Mouse (Mus musculus): ENCODE measurements around the gene Catsper1. TPM values are rescaled to one million over a fixed set of nuclear protein-coding genes. Genes with fewer than 3 reads are reported as not detected.
"Not testable (repeated sequence)": the region's sequence is repeated elsewhere in the genome, so short reads cannot be mapped to it uniquely, and the experiment has no call there.

The Catsper1 gene
- total RNA-seq, 1 experiment from 2014 or later, result not detected

- ATAC-seq (ENCODE audit: extremely low read depth, insufficient number of reproducible peaks, low FRiP score, poor library complexity, severe bottlenecking), result peak; percentile 37; the same call in 1 of the 2 replicates
Observed at GRCm38 (mm10) chr19:5348526-5349501, 13.3 kb downstream of the Catsper1 start.

GRCm38 (mm10) chr19:5349502-5349873, 13.9 kb downstream of the Catsper1 start, which contains the start of gene Cst6:
Cst6 (minus strand) TSS chr19:5349574.
- not testable (repeated sequence) for ATAC-seq (ENCODE audit: extremely low read depth, insufficient number of reproducible peaks, low FRiP score, poor library complexity, severe bottlenecking)

- no peak for ATAC-seq (ENCODE audit: extremely low read depth, insufficient number of reproducible peaks, low FRiP score, poor library complexity, severe bottlenecking)
Observed at GRCm38 (mm10) chr19:5353609-5354008, 18.1 kb downstream of the Catsper1 start.

- no peak for ATAC-seq (ENCODE audit: extremely low read depth, insufficient number of reproducible peaks, low FRiP score, poor library complexity, severe bottlenecking)
Observed at GRCm38 (mm10) chr19:5356080-5356479, 20.5 kb downstream of the Catsper1 start.

DNA sequence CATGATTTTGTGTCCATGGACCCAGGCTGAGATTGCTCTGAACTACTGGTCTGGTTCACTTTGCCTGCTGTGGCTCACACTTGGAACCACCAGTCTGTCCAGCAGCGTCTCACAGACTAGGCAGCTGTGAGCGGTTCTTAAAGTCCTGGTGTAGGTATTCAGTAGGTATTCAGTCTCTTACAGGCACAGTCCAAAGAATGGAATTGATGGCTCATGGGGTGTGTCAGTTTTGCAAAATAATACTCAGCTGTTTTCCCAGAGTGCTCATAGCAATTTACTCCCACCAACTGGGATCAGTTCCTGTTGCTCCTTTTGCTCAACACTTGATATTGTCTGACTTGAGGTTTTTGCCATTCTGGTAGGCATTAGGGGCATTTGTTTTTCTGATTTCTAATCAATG, 26.6 kb downstream of the Catsper1 start:
- ATAC-seq (ENCODE audit: extremely low read depth, insufficient number of reproducible peaks, low FRiP score, poor library complexity, severe bottlenecking), result no peak

DNA sequence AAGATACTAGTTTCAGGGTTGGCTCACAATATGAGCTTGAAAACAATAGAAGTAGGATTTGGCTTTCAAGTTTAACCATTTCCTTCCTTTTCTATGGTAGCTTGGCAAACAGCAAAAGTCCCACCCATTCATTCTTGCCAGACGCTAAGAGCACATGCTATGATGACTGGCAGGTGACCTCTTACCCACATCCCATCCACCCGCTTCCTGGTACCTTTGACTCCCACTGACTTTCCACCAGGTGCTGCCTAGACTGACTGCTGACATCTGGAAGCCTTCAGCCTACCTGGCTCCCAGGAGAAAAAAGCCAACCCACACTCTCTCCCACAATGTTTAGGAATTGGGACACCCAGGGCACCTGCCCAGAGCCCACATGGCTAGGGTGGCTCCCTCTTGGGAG, 28.6 kb downstream of the Catsper1 start:
- ATAC-seq (ENCODE audit: extremely low read depth, insufficient number of reproducible peaks, low FRiP score, poor library complexity, severe bottlenecking), result no peak

GRCm38 (mm10) chr19:5365751-5366150, 30.2 kb downstream of the Catsper1 start:
- no peak for ATAC-seq (ENCODE audit: extremely low read depth, insufficient number of reproducible peaks, low FRiP score, poor library complexity, severe bottlenecking)

DNA sequence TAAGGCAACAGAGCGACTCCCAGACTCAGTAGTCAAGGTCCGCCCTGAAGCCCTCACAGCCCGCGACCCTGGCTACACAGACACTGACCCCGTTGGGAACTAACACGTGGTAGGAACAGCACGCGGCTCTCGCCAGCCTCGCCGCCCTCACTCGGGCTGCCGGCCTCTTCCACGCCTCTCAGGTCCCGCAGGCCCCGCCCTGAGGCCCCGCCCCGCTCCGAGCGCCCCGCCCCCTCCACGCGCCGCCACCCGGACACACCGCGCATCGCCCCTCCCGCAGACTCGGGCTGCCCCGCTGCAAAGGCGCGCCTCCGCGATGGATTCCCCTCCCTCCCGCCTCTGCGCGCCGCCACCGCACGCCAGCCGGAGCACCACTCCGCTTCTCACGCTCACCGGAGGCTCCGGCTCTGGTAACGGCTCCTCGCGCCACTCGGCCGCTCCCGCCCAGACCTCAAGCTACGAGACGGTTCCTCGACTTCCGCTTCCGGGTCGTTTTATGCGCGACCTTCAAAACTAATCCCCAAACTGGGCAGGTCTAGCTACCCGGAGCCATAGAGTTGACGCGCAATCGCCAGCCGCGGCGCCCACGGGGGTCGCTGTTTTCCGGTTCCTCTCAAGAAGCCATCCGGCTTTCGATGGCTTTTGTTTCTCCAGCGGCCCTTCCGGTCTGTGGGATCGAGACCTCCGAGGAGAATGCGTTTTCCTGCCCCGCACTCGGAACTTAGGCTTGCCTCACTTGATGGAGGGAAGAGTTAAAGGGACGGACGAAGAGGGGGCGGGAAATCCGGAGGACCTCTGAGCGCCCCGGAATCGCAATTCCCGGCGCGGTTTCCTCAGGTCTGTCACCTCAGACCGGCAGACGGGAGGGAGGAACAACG, 30.9 kb downstream of the Catsper1 start, which contains the start of gene Eif1ad:
Gene Eif1ad, plus strand, starts transcription at position 567 of the 878 bp plus-strand sequence.
- ATAC-seq (ENCODE audit: extremely low read depth, insufficient number of reproducible peaks, low FRiP score, poor library complexity, severe bottlenecking), result peak; percentile 80

GRCm38 (mm10) chr19:5367053-5367359, 31.5 kb downstream of the Catsper1 start, which contains the start of gene Banf1:
Banf1 (minus strand) TSS chr19:5367168.
- no peak for ATAC-seq (ENCODE audit: extremely low read depth, insufficient number of reproducible peaks, low FRiP score, poor library complexity, severe bottlenecking)

DNA sequence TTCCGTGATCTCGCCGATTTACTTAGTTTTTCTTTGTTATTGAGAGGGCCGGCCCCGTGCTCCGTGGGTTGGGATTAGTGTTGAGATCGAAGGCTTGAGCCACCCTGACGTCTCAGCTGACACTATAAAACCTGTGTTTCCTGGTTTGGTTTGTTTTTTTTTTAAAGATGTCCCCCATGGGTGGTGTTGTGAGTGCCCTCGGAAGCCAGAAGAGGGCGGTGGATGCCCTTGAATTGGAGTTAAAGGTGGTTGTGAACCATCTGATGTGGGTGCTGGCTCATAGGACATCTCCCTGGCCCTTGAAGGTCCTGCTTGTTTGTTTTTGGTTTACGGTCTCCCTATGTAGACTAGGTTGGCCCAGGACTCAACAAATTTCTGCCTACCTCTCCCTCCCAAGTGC, 31.9 kb downstream of the Catsper1 start:
- no peak for ATAC-seq (ENCODE audit: extremely low read depth, insufficient number of reproducible peaks, low FRiP score, poor library complexity, severe bottlenecking)

GRCm38 (mm10) chr19:5370932-5371331, 35.4 kb downstream of the Catsper1 start:
- no peak for ATAC-seq (ENCODE audit: extremely low read depth, insufficient number of reproducible peaks, low FRiP score, poor library complexity, severe bottlenecking)

DNA sequence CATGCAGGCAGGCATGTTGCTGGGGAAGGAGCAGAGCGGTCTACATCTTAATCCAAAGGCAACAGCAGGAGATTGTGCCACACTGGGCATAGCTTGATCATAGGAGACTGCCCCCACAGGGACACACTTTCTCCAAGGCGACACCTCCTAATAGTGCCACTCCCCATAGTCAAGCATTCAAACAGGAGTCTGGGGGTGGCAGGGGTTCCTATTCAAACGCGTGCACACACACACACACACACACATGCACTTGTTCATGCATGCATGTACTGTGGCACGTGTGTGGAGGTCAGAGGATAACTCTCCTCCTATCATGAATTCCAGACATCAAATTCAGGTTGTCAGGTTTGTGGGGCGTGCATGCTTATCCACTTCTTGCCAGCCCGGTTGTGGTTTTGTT, 37.2 kb downstream of the Catsper1 start:
- no peak for ATAC-seq (ENCODE audit: extremely low read depth, insufficient number of reproducible peaks, low FRiP score, poor library complexity, severe bottlenecking)

DNA sequence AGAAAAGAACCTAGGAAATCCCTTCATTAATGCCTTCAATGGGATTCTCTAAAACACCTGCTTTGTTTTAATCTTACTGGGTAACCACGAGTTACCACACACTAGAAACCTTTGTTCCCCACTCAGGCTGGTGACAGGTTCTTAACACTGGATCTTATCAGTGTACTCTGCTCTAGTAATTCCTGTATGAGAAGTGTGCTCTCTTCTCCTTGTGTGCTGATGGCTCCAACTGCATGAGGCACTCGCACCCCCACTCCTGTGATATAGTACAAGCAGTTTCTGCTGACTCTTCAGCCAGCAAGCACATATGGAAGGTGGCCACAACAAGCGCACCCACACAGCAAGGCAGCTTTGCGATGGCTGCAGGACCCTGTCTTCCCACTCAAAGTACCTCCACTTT, 38.6 kb downstream of the Catsper1 start:
- ATAC-seq (ENCODE audit: extremely low read depth, insufficient number of reproducible peaks, low FRiP score, poor library complexity, severe bottlenecking), result no peak

DNA sequence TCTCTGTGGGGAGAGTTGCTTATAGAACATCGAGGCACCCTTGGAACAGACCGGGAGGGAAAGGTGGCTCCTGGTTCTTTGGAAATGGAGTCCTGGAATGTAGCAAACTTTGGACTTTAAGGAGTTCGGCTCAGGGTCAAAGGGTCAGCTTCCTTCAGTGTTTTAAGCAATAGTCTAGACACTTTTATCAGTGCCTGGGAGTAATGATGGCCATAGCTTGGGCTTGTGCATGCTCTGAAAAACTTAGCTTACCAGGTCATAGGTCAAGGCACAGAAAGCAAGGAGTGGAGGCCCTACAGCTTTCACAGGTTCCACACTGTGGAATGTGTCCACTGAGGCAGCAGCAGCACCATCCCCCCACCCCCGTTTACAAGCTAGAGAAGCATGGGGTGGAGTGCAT, 39.2 kb downstream of the Catsper1 start:
- ATAC-seq (ENCODE audit: extremely low read depth, insufficient number of reproducible peaks, low FRiP score, poor library complexity, severe bottlenecking), result no peak

GRCm38 (mm10) chr19:5377446-5377845, 41.9 kb downstream of the Catsper1 start:
- ATAC-seq (ENCODE audit: extremely low read depth, insufficient number of reproducible peaks, low FRiP score, poor library complexity, severe bottlenecking), result no peak

- ATAC-seq (ENCODE audit: extremely low read depth, insufficient number of reproducible peaks, low FRiP score, poor library complexity, severe bottlenecking), result no peak
Observed at GRCm38 (mm10) chr19:5383326-5383725, 47.8 kb downstream of the Catsper1 start.

DNA sequence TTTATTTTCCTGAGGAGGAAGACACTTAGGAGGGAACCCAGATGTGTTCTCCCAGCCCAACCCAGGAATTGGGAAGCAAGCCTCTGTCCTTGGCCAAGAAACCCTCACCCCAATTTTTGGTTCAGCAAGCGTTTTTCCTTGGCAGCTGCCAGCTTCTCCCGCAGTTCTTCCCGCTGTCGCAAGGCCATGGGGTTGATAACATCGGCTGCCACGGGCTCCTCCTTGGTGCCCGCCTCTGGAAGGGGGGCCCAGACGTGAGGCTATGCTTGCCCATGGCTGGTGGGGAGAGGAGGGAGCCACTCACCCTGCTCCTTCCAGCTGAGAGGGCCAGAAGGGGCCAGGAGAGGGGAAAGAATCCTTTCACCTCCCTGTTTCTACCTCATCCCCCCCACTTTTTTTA, 49.2 kb downstream of the Catsper1 start:
- ATAC-seq (ENCODE audit: extremely low read depth, insufficient number of reproducible peaks, low FRiP score, poor library complexity, severe bottlenecking), result no peak

DNA sequence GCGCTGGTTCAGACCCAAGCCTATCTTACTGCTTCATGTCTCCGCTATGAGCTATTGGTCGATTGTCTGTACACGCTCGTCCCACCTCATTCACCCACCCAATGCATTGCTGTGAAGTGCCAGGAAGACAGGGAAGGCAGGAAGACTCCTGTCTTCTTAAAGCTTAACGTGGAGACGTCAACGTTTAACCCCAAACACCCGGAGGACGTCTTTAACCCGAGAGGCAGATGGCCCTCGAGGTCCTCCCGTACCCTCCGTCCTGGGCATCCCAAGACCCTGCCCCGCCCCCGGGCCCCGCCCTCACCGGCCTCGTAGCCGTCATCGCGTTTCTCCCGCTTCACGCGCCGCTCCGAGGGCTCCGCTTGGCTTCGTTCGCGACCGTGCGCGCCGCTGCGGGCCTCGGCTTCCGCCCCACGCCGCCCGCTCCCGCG, 52.5 kb downstream of the Catsper1 start:
- ATAC-seq (ENCODE audit: extremely low read depth, insufficient number of reproducible peaks, low FRiP score, poor library complexity, severe bottlenecking), result no peak

- peak; percentile 86 for ATAC-seq (ENCODE audit: extremely low read depth, insufficient number of reproducible peaks, low FRiP score, poor library complexity, severe bottlenecking)
Observed at GRCm38 (mm10) chr19:5388588-5389242, 53.2 kb downstream of the Catsper1 start, which contains the start of gene Sart1. Sart1 (minus strand) TSS chr19:5388703.

Measured in neutrophil, adult 5-6 weeks (primary cell).